Mouse (Mus musculus) fibroblast of lung, adult 2 months (primary cell): ENCODE measurements around the gene Magi1.

Experiments used
- DNase-seq: peaks from one replicate; pipeline ENCODE4 v3.0.0-alpha.2; 2011; ENCODE audit warnings: low read depth

The Magi1 gene

DNA sequence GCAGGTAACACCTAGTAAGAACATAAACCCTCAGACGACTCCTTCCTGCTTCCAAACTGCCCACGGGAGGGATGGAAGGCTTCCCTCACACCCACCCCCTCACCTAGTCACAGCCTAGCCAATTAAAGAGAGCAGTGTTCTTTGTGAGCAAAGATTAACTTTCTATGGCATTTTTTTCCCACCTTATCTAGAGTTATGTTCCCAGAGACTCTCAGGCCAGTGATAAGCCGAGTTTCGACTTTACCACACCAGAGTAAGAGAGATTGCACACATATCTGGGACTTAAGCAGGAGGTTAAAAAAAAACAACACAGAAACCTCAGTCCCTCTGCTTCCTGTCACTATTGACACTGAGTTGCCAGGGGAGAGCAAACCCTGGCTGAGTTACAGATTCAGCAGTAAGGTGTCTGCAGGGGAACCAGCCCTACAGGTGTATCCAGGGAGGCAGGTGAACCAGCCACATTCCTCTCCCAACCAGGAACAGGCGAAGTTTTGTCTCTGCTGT, 80.0 kb downstream of the Magi1 start:
- DNase-seq: no peak

DNA sequence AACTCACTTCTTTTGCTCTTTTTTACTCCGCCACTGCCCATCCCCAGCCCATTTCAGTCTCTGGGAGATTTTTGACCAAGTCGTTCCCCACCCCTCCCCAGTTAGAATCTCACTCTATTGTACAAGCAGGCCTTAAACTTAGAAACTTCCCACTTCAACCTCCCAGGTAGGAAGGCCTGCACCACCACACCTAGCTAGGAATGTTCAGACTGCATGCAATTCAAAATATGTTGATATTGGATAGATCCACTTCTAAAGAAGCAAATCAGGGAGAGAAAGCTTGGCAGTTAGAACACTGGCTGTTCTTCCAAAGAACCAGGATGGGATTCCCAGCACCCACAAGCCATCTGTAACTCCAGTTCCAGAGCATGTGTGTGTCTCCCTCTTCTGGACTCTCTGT, 81.8 kb downstream of the Magi1 start:
- no peak for DNase-seq

DNA sequence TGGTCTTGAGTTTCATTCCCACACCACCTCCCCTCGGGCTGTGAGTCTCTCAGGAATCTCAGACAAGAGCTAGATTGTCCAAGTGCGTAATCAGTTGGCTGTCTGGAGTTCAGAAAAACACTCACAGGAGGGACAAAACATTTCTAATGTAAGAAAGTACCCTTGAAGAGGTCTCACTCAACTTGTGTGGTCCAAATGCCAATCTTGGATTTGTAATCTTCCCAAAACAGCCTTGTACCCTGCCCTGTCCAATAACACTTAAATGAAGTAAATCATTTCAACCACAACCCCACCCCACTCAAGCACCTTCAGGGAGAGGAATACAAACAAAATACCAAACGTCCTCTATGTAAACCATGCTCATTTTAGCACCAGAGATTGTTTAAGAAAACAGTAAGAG, 82.8 kb downstream of the Magi1 start:
- DNase-seq: peak; percentile 30

DNA sequence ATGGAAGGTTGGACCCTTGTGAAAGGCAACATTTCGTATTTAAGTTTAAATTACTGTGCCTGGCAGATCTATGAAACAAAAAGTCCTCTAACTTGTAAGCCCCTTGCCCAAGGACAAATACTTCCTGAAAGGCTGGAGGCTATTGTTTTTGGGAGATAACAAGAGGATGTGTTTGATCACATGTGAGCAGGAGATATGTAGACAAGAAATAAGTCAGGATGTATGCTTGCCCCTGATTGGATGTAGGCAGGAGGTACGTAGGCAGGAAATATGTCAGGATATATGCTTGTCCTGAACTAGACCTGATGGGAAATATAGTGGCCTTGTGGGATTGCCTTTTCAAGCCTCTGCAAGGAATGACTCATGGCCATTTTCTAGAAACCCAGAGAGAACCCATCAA, 84.0 kb downstream of the Magi1 start:
- no peak for DNase-seq

DNA sequence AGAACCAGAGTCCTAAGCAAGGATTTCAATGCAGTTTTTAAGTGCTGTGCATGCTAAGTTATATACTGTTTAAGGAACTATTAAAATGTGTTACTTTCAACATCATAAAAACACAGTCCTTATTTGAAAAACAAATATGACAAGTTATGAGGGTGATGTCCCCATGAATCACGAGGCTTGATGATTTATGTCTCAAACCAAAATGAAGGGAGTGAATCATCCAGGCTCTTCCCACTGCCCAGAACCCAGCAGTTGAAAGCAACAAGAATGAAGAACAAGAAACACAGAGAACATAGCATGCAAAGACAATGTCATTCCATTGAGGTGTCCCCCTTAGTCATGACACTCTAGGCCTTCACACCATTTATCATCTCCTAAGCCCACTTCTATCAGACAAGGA, 85.9 kb downstream of the Magi1 start:
- DNase-seq: no peak

DNA sequence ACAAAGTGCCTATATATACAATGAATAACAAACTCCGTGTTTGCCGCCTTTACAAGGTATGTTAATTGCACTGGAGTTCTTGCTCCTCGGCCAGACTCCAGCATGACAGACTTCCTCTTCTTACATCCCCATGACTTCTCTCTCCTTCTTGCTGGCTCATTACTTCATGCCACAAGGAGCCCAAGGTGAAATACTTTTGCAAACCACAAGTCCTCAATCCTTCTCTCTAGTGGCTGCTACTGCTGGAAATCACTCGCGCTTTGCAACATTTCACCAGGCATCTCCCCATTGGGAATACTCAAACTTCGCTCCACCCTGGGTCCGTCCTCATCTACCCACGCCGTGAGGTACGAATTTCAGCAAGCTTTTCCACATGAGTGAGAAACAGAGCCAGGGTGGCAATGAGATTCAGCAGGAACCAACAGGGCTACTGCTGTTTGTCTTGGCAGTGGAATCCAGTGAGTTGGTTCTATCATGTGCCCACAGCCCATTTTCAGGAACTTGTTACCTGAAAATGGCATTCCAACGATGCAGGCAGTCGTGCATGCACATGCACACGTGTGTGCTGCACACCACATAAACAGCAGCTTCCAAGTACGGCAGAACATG, 88.3 kb downstream of the Magi1 start:
- DNase-seq: peak; percentile 40

DNA sequence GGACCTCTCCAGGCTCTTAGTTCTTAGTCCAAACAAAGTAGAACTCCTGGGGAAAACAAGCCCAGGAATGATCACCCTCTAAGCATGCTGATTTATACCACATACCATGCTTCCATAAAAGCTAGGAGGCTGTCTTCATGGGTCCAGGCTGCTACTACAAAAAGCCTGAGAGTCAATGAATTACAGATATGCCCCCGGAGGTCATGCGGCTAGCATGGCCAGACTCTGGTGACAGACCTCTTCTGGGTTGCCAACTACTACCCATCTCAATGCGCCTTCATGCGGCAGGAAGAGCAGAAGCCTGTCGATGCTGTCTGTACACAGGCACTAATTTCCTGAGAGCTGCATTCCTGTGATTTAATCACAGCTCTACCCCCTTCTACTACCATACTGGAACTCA, 92.9 kb downstream of the Magi1 start:
- DNase-seq: no peak

DNA sequence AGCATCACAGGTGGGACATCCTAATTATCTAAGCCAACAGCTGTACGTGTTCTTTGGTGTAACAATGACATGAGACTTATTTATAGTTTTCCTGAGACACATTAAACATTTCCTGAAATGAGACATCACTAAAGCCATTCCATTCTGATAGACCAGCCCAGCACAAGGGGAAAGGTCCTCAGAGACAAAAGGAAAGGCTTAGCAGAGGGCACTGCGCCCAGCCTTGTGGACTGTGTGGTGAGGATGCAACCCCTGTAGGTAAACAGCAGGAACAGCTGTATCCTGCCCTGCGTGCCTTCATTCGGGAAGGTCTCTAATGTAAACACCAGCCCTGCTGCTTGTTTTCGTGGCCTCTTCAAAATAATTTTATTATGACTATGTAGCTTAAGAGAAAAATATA, 94.3 kb downstream of the Magi1 start:
- no peak for DNase-seq

DNA sequence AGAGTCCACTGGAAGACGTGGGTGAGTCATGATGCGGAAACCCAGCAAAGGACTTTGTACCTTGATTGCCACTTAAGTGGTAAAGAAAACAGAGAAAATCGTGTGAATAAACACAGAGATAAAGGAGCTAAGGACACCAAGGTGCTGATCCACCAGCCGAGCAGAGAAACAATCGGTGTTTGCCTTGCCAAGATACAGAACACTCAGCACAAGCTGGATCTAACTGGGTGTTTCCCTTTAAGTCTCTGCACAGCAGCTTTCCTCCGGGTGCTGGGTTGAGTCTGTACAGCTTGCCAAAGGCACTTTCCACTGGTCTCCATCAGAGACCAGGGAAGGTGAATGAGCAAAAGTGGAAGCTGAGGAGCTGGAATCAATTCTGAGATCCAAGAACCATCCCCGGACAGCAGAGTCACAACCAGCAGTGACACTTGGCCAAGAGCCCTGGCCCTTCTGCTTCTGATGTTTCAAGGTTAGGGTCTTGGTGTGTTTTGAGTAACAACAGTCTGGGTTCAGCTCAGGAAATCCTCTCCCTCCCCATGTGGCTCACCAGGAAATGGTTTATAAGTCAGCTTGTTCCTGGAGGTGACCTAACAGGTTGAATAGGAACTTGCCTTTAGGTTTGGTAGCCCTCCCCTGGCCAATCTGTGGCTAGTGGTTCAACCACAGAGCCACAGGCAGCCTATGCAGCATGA, 96.9 kb downstream of the Magi1 start:
- DNase-seq: no peak

DNA sequence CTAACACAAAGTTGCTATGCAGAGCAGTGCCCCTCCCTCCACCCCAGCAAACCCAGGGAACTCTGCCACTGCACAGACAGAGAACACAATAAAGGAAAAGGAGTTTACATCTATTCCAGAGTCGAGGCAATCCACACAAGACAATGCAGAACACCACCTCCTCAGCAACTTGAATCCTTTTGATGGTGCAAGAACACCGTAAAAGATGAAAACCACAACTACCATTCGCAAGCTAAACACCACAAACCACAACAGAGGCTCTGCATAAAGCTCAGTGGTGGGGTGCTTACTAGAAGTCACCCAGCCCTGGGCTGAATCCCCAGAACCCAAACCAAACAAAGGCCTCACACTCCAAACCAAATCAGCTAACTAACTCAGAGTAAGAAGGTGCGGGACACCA, 99.4 kb downstream of the Magi1 start:
- no peak for DNase-seq

DNA sequence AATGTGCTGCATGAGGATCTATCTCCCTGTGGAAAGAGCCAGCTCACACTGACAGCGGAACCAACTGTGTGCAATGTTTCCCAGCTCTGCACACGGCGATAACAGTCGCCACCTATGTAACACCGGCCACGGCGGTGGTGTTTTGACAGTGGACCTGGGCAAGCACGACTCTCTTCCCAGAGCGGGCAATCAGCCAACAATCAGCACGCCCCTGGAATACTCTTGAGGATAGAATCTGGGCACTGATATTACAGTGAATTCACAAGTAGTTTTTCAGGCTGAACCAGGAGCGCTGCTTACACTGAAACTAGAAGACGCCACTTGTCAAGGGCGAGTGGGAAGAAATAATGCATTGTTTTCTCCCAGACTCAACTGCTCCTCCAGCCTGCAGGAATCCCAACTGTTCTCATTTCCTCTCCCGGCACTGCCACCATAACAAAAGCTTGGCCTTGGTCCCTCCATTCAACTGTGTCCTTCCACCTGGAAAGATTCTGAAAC, 100.3 kb downstream of the Magi1 start:
- DNase-seq: no peak

DNA sequence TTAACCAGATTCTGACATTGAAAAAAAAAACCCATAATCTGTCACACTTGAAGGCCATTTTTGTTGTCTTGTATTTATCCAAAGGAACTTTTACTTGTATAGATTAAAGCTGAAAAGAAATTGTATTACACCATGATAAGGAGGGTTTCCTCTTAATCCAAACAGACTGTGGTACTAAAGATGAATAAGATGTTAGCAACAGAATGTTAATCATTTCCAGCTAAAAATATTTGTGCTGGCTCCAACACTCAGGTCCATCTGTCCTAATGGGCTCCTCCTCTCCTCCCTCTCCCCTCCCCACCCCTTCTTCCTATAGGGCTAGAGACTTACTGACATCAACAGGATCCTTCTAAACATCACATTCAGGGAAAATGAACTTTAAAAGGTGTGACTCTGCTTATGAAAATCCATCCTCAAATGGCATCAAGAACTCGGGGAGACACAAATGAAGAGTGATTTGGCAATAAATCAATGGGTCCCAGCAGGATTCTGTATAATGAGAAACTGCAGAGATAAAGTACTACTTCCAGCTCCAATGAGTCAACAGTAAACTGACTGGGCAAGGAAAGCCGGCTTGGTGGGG, 102.0 kb downstream of the Magi1 start:
- DNase-seq: no peak

DNA sequence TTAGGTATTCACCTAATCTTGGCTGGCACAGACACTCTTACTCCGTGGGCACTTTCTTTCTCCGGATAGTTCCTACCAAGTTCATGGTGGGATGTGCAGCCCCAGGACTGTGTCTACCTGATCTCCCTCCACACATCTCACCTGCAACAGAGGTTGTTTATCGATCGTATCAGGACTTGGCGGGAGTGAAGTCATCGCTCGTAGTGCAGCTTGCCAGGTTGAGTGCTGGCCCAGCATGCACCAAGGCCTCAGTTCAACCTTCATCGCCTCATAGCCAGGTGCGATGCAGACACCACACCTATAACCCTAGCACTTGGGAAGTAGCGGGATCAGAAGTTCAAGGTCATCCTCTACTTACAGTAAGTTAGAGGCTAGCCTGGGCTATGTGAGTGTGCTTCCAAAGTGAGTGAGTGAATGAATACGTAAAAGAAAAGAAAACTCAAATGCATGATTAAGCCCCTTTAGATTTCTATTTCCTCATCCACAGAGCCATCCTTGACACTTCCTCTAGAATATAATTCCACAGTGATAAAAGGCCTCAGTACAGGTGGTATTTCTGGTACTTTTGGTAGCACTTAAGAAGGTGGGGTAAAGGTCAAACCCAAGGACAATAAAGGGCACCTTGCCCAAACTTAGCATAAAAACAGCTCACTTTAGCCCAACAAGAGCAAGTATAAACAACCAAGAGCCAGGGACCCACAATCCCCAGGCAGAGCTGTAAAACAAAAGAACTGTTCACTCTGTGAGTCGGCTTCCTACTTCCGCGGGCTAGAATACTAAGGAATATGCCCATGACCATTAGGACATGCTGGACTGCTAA, 103.2 kb downstream of the Magi1 start:
- no peak for DNase-seq

DNA sequence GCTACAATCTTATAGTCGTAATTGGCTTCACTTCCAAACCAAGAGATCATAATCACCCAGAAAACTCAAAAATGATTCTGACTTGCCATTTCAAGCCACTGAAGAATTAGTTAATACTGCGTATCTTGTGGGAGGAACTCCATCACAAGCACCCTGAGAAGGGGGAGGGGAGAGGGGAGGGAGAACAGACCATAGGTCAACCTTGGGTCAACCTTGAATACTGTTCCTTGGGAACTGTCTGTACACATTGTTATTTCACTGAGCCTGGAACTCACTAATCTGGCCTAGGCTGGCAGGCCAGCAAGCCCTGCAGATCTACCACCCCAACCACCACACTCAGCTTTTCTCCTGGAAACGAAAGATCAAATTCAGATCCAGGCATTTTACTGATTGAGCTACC, 106.2 kb downstream of the Magi1 start:
- DNase-seq: no peak

DNA sequence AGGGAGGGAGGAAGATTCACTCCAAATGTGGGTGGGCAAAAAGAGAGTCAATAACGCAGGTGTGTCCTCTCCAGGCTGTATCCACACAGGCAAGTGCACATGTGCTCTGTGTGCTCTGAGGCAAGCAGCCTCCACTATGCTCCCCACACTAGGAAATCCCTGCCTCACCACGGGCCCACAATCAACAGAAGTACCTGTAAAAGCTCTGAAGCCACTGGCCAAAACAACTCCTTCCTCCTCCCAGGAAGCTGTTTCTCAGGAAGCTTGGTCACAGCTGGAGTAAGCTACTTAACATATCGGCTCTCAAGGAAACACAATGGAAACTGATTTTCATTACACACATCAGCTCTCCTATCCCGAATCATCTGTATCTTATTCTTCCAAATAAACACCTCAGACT, 107.0 kb downstream of the Magi1 start:
- no peak for DNase-seq

DNA sequence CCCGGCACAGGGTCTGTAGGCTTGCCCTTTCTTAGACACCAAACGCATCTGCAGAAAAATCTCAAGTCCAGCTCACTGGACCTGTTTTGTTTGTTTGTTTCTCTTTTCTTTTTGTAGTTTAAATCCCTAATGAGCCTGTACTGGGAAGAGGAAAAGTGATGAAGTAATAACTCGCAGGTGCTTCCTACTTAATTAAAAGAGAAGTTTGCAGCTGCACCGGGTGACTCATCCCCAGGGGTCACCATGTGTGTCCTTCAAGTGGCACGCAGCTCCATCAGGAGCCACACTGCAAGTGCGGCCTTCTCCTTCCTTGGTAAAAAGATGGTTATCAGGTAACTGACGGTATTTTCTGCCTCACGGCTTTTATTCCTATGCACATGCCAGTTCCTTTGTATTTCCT, 112.5 kb downstream of the Magi1 start:
- DNase-seq: no peak

DNA sequence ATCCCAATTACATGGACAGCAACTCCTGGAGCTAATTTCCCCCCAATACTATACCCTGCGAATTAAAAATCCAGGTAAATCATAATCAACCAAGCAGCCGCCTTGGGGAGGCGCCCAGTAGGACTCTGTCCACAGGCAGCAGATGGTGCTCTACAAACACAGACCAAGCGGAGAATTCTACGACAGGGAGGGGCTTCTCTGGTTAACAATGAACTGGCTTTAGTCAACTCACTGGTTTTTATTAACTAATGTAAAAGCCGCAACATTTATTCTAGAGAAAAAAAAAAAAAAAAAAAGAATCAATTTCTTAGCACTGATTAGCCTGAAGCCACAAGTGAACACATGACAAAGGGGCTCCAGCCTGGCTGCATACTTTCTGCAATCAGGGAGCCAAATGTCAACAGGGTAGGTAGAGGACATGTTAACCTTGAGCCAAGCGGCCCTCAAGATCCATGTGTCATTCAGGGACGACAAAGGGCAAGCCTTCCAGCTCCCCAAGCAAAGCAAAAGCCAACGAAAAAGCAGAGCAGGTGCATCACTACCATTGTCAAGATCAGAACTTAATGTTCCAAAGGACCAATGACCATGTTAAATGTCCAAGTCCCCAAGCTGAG, 114.0 kb downstream of the Magi1 start:
- DNase-seq: no peak

DNA sequence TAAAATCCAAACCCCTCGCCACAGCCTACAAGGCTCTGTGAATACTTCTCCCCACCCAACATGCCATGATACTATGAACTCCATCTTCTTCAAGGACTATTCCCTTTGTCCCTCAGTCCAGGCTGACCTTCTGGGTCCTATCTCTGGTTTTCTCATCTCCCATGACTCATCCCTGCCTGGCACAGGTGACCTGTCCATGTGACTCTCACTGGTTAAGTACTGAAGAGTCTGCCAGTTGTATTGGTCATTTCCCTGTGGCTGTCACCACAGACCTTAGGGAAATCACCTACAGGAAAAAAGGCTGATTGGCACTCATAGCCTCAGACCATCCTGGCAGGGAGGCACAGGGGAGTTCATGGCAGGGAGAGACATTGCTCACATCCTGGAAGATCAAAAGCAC, 117.8 kb downstream of the Magi1 start:
- no peak for DNase-seq

DNA sequence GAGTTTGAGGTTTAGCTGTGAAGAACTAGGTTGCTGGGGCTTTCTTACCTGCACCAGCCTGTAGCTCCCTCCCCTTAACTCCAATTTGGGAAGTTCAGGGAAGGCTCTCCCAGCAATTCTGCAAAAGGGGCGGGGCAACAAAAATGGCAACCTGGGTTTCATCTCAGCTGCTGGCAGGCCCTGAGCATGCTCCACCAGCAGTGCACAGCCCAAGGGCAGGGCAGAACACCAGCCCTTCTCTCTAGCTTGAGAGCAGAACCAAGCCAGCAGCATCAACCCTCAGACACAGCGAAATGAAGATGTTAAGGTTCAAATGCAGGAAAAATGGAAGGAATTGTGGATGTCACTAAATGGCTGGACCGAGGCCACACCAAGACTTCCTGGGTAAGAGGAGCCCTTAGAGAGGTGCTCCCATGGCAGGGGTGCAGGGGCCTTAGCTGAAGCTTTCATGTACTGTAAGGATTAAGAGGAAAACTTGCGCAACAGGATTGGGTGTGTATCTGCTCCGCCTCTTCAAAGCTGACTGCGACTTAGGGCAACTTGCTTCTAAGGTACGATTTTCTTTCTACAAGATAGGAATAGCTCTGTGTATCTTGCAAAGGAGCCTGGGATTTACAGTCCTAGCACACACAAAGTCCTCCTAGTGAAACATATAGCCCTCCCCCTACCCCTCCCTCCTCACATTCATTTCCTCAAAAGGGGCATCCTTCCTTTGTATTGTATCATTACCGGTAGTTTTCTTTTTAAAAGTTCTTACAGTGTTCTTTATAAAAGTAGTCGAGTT, 118.8 kb downstream of the Magi1 start:
- no peak for DNase-seq

DNA sequence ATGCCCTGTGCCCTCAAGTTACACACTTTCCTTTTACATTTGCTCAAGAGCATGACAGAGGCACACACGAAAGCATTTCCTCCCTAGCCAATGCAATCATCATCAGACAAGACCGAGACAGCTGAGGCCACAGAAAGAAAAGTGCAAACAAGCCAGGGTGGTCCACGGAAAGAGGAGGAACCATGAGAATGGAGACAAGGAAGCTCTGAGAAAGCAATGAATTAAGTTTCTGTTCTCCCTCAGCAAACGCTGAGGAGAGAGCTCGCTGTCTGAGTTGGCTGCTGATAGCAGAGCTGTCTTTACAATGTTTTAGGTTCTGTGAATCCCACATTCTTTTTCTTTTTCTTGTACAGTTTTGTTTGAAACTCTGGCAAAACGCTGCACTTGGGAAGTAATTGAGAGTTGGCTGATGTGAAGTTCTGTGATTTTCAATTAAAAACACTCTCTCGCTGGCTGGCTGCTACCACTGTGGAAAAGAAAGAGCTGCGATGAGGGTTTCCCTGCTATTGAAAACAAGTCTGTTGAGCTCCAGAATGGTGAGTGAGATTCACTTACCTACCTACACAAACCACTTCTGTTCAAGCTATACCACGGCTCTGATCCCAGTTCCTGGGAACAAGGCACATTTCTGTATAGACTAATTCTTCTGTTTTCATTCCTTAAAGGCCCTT, 120.3 kb downstream of the Magi1 start:
- DNase-seq: no peak

DNA sequence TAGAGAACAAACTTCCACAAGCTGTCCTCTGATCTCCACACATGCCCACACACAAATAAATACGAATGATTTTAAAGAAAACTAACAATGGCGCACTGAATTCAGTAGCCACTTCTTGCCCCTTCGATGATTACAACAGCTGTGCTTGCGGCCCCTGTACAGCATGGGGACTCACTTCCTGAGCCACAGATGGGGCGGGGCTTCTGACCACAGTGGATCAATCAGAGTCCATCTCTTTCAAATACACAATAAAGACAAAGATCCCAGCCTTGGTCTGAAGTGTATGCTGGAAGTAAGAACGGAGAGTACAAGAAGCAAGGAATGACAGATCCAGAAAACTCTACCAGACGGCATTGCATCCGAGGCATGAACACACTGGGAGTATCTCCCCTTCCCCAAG, 120.8 kb downstream of the Magi1 start:
- no peak for DNase-seq
